Mouse (Mus musculus) adrenal gland, postnatal 14 days (tissue): ENCODE measurements around the gene Apoc4. TPM values are rescaled to one million over a fixed set of nuclear protein-coding genes. Genes with fewer than 3 reads are reported as not detected.

Experiments
- DNase-seq: peaks from one replicate; pipeline ENCODE4 v3.0.0; 2021; ENCODE audit warnings: mixed read lengths
- total RNA-seq: library from RNA; stranded (reverse); gene quantifications from 2 replicates; pipeline ENCODE4 v1.2.3, GENCODE M21; 2021

The Apoc4 gene
- total RNA-seq, 1 experiment from 2014 or later, result 240 TPM

DNA sequence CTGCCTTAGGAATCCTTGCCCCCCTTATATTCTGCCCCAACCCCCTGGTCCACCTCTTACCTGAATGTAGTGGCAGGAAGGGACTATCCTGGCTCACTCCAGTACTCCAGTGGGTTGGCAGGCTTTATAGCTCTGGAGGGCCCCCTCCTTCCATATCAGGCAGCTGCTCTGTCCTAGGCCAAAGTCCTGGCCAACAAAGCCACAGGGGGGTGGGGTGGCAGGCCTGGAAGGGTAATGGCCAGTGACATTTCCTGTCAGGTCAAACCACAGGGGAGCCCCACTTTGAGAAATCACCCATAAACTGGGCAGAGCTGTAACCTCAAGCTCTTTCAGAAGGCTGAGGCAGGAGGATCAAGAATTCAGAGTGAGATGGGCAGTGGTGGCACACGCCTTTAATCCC, 4.6 kb downstream of the Apoc4 start:
- no peak for DNase-seq

DNA sequence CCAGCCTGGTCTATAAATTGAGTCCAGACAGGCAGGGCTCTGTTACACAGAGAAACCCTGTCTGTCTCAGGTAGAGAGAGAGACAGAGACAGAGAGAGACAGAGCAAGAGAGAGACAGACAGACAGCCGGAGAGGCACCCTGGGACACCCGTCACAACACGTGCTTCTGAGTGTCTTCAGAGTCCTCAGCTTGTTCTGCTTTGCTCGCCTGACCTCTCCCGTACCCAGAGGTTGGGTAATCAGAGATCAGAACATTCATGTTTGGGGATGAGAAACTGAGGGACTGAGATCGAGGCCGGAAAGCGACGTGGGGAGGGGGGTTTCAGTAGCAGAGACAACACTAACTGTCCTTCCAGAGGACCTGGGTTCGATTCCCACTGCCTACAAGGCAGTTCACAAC, 5.5 kb downstream of the Apoc4 start:
- DNase-seq, result no peak

DNA sequence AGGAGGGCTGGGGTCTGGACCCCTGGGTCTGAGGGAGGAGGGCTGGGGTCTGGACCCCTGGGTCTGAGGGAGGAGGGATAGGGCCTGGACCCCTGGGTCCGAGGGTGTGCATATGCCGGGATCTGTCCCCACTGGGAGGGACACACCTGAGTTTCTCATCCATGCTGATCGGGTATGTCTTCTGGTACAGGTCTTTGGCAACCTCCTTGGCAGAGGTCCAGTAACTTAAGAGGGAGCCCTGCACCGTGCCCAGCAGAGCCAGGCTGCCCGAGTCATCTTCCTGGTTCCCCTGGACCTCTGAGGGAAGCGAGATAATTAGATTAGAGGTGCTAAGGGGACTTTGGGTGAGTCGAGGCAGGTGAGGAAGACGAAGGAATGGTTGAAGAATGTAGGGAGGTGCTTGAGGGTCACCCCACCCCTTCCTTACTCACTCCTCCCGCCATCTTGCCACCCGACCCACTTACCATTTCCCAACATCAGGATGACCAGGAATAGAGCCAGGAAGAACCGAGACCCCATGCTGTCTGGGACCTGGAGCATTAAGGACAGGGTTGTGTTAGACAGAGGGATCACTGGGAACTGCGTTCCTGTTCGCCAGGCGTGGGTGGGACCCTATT, 8.1 kb downstream of the Apoc4 start:
- DNase-seq, result peak; percentile 29

- DNase-seq, result no peak
Observed at GRCm38 (mm10) chr7:19671511-19671910, 9.8 kb downstream of the Apoc4 start.

DNA sequence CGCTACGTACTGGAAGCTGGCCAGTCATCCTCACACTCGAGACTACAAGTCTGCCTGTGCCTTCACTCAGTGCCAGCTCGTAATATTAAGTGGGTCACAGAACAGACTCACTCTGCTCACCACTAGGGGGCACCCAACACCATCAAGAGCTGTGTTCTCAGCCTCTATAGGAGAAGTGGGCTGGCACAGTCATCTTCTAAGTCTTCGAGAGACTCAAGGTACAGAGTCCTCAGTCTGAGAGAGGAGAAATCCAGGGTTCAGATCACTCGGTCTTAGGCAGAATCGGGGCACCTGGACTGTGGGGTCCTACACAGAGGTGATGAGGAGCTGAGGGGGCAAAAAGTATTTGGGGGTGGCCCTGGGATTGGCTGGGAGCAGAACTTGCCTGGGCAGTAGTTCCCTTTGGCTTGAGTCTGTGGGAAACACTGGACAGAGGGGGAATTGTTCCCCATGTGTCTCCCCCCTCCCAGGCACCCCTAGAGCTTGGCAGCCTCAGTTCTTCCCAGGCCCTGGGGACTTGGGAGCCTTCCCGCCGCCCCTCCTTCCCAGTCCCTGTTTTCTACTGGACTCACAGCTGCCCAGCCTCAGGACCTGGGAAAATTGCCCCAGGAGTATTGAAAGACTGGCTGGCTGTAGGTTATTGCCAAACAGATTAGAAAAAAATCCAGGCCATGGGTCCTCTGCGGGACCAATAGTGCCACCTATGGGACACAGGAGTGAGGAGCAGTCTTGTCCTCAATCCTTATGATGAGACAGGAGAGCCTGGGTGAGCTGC, 12.1 kb downstream of the Apoc4 start:
- peak; percentile 96 for DNase-seq

DNA sequence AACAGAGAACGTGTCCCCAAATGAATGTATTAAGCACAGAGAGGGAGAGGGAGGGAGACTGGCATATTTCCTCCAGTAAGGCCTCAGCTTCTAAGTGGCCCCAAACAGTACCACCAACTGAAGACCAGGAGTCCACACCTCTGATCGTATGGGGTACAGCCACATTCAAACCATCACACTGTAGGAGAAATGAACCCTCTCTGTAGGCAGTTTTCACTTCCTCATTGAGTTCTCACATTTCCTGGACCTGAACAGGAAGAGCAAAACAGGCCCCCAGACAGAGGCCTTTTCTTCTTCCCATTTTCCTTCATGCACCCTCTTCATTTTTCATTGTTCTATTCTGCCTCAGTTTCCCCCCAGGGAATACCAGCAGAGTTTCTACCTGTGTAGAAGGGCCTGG, 13.8 kb downstream of the Apoc4 start:
- DNase-seq, result no peak

DNA sequence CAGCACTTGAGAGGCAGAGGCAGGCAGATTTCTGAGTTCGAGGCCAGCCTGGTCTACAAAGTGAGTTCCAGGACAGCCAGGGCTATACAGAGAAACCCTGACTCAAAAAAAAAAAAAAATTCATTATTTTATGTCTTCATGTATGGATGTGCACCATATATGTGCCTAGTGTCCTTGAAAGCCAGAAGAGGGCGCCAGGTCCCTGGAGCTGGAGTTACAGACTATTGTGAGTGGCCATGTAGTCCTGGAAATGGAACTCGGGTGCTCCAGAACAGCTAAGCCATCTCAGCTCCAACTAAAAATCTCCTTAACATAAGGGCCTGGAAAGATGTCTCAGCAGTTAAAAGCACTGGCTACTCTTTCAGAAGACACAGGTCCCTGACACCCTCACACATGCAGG, 14.5 kb downstream of the Apoc4 start:
- peak; percentile 20 for DNase-seq

GRCm38 (mm10) chr7:19664955-19665841, 16.1 kb downstream of the Apoc4 start, which contains the start of gene Clptm1:
Gene Clptm1 (minus strand): TSS chr7:19665033.
- DNase-seq, result peak; percentile 98

- no peak for DNase-seq
Observed at GRCm38 (mm10) chr7:19664455-19664954, 16.8 kb downstream of the Apoc4 start.

DNA sequence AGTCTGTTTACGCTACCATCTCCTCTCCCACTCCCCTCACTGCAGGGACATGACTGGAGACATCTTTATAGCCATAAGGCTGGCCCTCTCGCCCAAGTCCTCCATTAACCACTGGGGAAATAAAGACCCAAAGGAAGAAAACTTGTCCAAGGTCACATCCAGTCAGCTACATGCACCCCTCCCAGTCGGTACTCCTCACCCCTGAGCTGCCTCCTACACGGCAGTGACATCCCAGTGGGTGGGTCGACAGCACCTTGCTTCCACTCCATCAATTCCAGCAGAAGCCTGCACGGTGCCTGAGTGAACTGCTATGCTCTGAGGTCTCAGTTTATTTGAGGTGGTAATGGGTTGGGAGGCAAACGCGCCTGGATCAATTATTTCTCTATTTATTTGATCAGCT, 17.3 kb downstream of the Apoc4 start:
- peak; percentile 11 for DNase-seq

DNA sequence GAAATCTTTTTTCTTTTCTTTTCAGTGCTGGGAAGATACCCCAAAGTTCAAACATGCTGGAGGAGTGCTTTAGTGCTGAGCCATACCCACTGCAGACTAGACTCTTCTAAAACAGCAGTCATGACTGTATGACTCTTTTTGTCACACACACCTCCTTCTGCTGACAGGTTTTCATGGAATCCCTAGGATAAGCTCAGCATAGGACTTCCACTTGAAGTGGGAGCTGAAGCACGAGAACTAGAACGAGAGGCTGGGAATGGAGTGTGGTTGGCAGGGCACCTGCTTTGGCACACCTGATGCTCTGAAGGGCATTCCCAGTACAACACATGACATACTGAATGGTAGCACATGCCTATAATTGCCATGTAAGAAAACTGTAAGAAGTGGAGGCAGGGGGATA, 28.7 kb downstream of the Apoc4 start:
- no peak for DNase-seq

DNA sequence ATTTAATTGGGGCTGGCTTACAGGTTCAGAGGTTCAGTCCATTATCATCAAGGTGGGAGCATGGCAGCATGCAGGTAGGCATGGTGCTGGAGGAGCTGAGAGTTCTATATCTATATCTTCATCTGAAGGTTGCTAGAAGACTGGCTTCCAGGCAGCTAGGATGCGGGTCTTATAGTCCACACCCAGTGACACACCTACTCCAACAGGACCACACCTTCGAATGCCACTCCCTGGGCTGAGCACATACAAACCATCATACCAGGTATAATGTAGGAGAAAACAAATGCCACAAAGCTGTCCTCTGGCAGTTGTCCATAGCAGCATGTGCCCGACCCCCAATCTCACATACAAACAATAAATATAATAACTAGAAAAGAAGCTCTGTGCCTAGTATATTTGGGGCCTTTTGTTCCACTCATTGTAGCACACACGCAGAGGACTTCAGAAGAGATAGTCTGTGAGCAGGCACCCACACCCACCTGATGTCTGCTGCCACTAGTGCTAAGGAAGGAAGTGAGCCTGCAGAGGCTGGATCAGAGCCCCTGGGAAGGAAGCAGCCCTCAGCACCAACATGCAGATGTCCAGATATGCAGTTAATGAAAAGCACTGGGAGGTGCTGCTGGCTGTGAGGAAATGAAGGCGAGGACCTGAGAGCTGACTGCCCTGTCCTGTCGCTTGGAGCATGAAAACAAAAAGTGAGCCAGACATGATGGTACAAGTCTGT, 30.1 kb downstream of the Apoc4 start:
- peak; percentile 11 for DNase-seq

DNA sequence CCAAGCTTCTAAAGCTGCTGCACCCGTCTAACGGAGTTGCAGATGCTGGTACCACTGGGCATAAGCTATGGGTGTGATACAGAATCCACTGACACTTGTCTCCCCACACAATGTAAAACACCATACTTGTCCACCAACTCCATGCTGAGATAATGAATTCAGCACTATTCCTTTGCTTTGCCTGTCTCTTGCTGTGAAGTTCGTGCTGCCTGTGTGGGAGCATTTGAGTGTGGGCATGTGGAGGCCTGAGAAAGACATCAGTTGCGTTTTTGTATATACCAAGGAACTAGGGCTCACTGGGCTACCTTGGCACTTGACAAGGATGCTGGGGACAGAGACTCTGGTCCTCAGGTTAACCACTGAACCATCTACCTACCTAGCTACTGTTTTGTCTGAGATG, 40.1 kb downstream of the Apoc4 start:
- no peak for DNase-seq

DNA sequence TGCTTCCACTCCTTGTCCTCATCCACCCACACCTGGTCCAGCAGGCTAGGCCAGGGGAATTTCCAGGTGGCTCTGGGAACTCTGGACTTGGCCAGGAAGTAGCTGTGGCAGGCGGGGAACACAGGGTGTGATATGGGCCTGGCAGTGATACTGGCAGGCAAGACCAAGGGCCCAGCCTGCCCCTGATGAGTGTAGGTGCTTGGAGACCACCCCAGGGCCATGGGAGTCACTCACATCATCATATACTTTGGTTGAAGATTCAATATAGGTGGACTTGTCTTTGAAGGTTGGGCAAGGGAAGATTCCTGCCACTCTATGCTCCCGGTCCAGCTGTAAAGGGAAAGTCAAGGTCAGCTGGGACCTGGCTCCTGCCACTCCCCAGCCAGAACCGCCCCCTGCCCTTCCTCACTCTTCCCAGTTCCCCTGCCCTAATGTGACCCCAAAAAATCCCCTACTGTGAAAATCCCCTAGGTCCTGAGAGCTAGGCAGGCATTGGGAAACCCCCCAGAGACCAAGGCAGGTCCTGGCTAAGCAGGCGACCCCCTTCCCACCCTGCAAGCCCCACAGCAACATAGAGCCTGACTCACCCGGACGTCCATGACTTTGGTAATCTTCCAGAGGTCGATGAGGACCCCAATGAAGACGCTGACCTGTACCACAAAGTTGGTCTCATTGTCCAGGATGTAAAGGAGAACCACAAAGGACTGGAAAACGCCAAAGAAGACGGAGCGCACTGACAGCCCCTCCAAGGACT, 46.0 kb downstream of the Apoc4 start:
- no peak for DNase-seq

DNA sequence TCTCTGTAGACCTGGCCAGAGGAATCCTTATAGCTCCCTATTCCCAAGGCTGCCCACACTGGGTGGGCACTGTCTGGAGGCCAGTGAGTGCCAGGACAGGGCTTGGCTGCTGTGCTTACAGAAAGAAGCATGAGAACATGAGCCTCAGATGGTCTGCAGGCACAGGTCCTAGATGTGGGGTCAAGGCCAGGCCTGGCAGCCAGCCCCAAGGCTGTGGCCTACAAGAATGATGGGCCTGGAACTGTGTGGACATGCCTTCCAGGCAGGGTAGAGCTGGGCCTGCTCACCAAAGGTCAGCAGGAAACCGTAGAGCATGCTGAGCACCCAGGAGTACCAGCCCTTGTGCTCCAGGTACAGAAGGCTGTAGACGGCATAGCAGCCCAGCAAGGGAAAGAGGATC, 46.7 kb downstream of the Apoc4 start:
- peak; percentile 90 for DNase-seq

DNA sequence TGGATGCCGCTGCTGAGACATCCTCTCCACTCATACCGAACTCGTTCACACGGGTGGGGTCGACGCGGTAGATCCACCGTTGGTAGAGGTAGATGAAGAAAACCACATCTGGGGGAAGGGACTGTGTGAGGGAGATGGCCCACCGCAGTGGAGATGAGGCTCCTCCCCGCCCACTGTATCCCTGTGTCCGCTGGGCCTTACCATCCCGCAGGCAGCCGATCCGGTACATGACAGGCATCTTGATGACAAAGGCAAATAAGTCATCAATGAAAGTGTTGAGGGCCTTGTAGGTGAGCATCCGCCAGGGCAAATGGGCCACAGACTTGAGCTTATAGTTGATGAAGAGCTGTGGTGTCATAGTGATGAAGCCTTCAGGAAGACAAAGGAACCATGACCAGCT, 47.4 kb downstream of the Apoc4 start:
- no peak for DNase-seq

DNA sequence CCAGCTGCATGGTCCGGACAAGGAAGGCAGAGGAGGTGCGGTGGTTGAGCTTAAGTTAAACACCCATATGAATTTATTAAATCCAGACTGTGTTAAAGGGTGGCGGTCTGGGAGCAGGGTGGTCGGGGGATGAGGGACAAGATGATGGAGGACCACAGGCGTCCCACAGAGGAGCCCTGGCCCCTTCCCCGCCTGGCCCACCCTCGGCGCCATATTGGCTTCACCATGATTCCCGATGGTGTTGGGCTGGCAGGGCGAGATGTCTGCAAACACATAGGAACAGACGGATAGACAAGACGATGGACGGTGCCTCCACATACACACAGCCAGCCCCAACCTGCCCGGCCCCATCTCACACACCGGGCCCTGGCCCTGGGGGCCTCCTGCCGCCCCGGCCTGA, 48.1 kb downstream of the Apoc4 start:
- no peak for DNase-seq

DNA sequence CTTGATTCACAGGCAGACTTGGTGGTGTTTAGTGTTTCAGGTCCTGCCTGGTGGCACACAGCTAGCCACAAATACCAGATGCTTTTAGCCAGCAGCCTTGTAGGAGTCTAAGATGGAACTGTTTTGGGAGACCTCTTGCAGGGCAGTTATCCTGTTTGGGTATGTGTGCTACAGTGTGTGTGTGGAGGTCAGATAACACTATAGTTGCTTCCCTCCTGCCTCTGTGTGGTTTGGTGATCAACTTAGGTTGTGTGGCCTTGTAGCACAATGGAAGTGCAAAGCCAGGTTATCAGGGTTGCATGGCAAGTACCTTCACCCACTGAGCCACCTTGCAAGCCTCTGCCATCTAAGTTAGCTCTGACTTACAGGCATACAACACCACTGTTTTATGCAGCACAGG, 48.6 kb downstream of the Apoc4 start:
- DNase-seq, result no peak

DNA sequence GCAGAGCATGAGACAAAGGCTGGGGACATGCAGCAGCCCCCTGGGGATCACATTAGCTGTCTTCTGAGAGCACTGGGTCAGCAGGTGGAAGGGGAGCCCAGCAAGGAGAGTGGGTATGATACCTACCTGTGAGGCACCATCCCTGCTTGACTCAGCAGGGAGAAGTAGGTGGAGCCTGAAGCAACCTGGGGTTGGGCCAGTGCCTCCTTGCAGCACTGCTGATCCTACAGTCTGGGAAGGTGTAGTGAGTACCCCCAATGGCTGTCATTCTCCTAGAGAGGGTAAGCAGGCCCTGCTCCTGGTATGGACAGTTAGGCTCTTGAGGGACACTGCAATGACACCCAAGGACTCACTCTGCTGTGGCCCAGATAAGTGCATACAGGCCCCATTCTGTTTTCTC, 49.0 kb downstream of the Apoc4 start:
- no peak for DNase-seq

DNA sequence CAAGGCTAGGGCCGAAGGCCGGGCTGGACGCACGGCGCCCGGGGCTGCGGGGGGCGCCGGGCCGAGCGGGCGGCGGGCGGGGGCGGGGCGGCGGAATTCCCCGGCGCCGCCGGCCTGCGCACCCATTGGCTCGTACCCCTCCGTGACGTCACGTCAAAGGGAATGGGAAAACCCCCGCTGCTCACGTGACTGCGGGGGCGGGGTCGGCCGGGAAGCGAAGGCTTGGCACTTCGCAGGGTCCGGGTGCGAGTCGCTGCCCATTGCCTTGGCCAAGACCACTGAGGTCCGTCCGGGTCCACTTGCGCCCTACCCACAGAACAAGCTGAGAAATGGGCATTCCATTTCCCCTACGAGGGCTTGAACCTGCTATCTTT, 51.9 kb downstream of the Apoc4 start, which contains the start of gene Relb:
TSS of gene Relb (minus strand) at position 78 of the 374 bp plus-strand sequence.
- DNase-seq, result peak; percentile 97
